Mouse (Mus musculus): ENCODE measurements at regions not wholly inside any gene's neighbourhood (a gene's known extent, or its start where the extent isn't known, plus 50 kb on each side); places are given as distances from the start of the nearest gene placed in this dataset.

- DNase-seq (ENCODE audit: low spot score in 2 of 2) = no peak
These were observed 328.5 kb downstream of the Ttll7 start for GRCm38 (mm10) chr3:147180711-147181110.

- DNase-seq (ENCODE audit: low spot score in 2 of 2) = no peak
These were observed 329.6 kb downstream of the Ttll7 start for GRCm38 (mm10) chr3:147181501-147182365.

- no peak for DNase-seq (ENCODE audit: low spot score in 2 of 2)
These were observed 330.3 kb downstream of the Ttll7 start for GRCm38 (mm10) chr3:147182366-147182875.

GRCm38 (mm10) chr3:147183656-147184290 lies 331.6 kb downstream of the Ttll7 start:
- DNase-seq (ENCODE audit: low spot score in 2 of 2) = no peak

GRCm38 (mm10) chr3:147189737-147190136 lies 337.6 kb downstream of the Ttll7 start:
- no peak for DNase-seq (ENCODE audit: low spot score in 2 of 2)

- no peak for DNase-seq (ENCODE audit: low spot score in 2 of 2)
These were observed 344.5 kb downstream of the Ttll7 start for GRCm38 (mm10) chr3:147196626-147197025.

- no peak for DNase-seq (ENCODE audit: low spot score in 2 of 2)
These were observed 345.0 kb downstream of the Ttll7 start for GRCm38 (mm10) chr3:147197215-147197614.

- DNase-seq (ENCODE audit: low spot score in 2 of 2) = no peak
These were observed 359.2 kb downstream of the Ttll7 start for GRCm38 (mm10) chr3:147211127-147211940.

GRCm38 (mm10) chr3:147228663-147229062 lies 376.5 kb downstream of the Ttll7 start:
- peak in 1 of 2 experiments; percentile 16 for DNase-seq (ENCODE audit: low spot score in 2 of 2)

GRCm38 (mm10) chr3:147230594-147230993 lies 378.4 kb downstream of the Ttll7 start:
- DNase-seq (ENCODE audit: low spot score in 2 of 2) = no peak

- DNase-seq (ENCODE audit: low spot score in 2 of 2) = no peak
These were observed 386.2 kb downstream of the Ttll7 start for GRCm38 (mm10) chr3:147238398-147238797.

- no peak for DNase-seq (ENCODE audit: low spot score in 2 of 2)
These were observed 388.5 kb downstream of the Ttll7 start for GRCm38 (mm10) chr3:147240651-147241050.

- no peak for DNase-seq (ENCODE audit: low spot score in 2 of 2)
These were observed 392.8 kb downstream of the Ttll7 start for GRCm38 (mm10) chr3:147244911-147245430.

- DNase-seq (ENCODE audit: low spot score in 2 of 2) = no peak
These were observed 394.0 kb downstream of the Ttll7 start for GRCm38 (mm10) chr3:147246141-147246540.

GRCm38 (mm10) chr3:147249466-147249865 lies 397.3 kb downstream of the Ttll7 start:
- no peak for DNase-seq (ENCODE audit: low spot score in 2 of 2)

- no peak for DNase-seq (ENCODE audit: low spot score in 2 of 2)
These were observed 397.7 kb downstream of the Ttll7 start for GRCm38 (mm10) chr3:147249906-147250305.

- no peak for DNase-seq (ENCODE audit: low spot score in 2 of 2)
These were observed 400.1 kb downstream of the Ttll7 start for GRCm38 (mm10) chr3:147252226-147252788.

- DNase-seq (ENCODE audit: low spot score in 2 of 2) = no peak
These were observed 400.6 kb downstream of the Ttll7 start for GRCm38 (mm10) chr3:147252812-147253211.

- DNase-seq (ENCODE audit: low spot score in 2 of 2) = no peak
These were observed 402.3 kb downstream of the Ttll7 start for GRCm38 (mm10) chr3:147254454-147254853.

GRCm38 (mm10) chr3:147260958-147261595 lies 408.9 kb downstream of the Ttll7 start:
- DNase-seq (ENCODE audit: low spot score in 2 of 2) = no peak

- no peak for DNase-seq (ENCODE audit: low spot score in 2 of 2)
These were observed 414.4 kb downstream of the Ttll7 start for GRCm38 (mm10) chr3:147266556-147266955.
